Mouse (Mus musculus) spleen, postnatal 4 days (tissue): Measurements from ENCODE around the gene Zfp58.
"Not testable (repeated sequence)": the region's sequence is repeated elsewhere in the genome, so short reads cannot be mapped to it uniquely, and the experiment has no call there.

ENCODE experiments used
- DNase-seq, 2 experiments: peaks; one replicate each; pipeline ENCODE4 v3.0.0; 2022; ENCODE audit warnings: low spot score in 2 of 2

The Zfp58 gene

GRCm38 (mm10) chr13:67500084-67500719 is at the start of gene Zfp58:
Gene Zfp58, minus strand, starts transcription at chr13:67500555.
- peak; percentile 67 to 75 for DNase-seq

GRCm38 (mm10) chr13:67545941-67546340 is 45.6 kb upstream of the Zfp58 start:
- no peak for DNase-seq

DNA sequence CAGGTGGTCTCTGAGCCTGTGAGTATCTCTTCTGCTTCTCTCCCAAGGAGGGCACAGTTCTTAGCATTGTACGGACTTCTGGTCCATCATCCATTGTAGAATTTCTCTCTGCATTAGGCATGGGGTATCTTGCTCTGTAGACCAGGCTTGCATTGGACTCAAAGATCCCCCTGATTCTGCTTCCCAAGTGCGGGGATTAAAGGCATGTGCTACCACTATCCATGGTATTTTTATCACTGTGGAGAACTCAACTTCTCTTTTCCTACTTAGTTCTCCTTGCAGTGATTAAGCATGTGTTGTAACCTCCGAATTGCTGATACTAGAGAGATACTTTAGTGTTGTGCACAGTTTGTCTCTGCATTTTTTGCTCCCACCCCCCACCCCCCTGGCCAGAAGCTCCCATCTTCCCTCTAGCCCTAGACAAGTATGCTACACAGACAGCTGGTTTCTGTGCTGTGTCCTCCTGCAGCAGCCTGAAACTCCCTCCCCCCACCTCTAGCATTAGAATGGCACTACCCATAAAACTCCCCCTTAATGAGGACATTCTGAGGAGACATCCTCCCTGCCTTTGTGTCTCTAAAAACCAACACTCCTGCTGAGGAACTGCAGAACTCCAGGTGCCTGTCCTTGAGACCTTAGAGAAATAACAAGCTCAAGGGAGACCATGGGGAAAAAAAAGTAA is 26.8 kb upstream of the Zfp58 start:
- no peak for DNase-seq

DNA sequence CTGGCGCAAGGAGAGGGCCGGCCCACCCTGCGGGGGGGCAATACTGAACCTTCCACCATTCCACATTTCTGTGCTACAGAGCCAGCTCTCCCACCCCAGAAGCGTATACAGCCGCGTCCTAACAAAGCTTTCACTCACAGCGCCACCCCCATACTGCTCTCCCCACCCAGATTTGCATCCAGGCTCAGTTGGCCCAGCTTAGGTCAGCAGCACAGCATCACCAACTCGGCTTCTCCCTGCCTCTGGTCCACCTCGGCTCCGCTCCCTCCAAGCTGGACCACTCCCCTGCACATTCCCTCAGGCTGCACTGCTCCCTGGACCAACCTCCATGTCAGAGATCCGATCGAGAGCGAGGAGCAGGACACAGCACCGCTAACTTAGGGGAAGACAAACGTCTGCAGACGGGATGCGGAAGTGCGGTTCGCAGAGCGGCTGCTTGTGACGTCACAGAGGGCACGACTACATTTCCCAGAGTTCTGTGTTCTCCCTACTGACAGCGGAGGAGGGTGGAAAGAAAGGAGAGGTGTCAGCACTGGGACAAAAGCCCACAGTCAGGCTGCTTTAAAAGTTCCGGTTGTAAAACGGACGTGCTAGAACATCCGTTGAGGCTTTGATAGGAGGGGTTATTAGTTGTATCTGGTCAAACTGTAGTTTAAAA is 25.5 kb upstream of the Zfp58 start, which contains the start of the genes Gm26965 and Zfp87:
Gene Gm26965, minus strand, starts transcription at position 399 of the 658 bp plus-strand sequence.
Gene Zfp87, minus strand, starts transcription at position 425 of the 658 bp plus-strand sequence.
- peak; percentile 87 to 90 for DNase-seq

DNA sequence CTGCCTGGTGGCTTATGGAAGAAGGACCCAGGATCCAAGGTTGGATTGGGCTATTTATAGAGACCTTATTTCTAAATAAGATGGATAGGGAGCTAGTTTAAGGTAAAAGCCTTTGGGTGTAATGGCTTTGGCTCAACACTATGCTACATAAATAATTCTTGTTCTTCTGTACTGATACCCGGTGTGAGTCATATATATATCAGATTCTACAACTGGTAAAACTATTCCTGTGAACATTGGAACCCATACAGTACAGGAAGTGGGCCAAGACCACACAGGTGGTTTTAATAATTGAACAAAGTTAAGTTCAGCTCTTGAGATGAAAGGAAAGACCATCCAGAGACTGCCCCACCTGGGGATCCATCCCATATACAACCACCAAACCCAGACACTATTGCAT is 553 bp upstream of the Zfp58 start:
- no peak for DNase-seq

DNA sequence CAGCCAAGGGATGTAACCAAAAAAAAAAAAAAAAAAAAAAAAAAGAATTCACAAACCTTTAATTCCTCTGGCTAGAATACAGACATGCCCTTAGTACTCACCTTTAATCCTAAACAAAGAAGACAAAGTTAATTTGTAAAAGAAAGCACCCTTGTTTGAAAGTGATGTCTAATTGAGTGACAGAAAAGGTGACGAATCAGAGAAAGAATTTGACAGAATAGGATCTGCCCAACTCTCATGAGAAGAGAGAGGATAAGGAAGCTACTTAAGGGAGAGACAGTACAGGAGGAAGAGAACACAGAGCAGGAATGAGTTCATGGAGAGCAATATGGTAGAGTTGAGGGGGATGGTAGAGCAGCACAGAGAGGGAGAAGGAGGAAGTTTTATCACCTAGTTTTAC is 4.7 kb downstream of the Zfp58 start:
- no peak for DNase-seq

GRCm38 (mm10) chr13:67484424-67484811 is 15.9 kb downstream of the Zfp58 start:
- DNase-seq, result no peak

GRCm38 (mm10) chr13:67483625-67484423 is 16.5 kb downstream of the Zfp58 start, which contains the start of gene Zfp874b:
Gene Zfp874b, minus strand, starts transcription at chr13:67484258.
- DNase-seq, result peak; percentile 82 to 88

DNA sequence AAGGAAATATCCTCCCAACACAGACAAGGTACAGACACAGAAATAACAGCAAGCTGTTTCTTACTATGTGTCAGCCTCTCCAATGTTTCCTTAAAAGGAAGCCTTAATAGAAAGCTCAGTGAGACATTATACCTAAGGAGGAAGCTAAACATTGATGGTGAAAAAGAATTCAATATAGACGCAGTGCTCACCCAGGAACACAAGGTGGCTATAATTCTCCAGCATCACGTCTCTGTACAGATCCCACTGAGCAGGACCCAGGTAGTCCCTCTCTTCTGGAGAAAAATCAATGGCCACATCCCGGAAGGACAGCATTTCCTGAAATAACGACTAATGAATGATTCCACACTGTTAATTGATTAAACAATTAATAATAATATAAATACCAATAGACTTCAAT is 18.8 kb downstream of the Zfp58 start:
- DNase-seq, result no peak

DNA sequence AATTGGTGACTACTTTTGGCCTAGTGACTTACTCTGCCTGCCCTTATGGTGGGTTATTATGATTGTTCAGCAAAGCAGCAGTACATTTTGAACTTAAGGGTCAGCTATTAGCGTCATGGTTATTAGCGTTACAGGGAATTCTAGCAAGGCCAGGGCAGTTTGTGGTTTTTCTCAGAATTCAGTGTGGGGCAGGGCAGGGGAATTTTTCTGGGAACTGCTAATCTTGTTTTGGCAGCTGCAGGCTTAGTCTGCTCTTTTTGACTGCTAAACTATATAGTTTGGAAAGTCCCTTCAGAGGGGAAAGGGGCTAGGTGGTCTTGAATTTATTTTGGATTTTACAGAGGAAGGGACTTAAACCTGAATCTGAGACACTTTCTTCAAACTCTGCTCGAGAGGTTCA is 31.1 kb downstream of the Zfp58 start:
- DNase-seq, result no peak

- not testable (repeated sequence) for DNase-seq
Measured at GRCm38 (mm10) chr13:67463506-67464185, 36.7 kb downstream of the Zfp58 start.

GRCm38 (mm10) chr13:67452021-67452309 is 48.4 kb downstream of the Zfp58 start:
- DNase-seq, result no peak

GRCm38 (mm10) chr13:67451172-67452020 is 49.0 kb downstream of the Zfp58 start, which contains the start of gene Zfp874a:
Gene Zfp874a, minus strand, starts transcription at chr13:67451624.
- DNase-seq, result peak; percentile 81 to 86
